Mouse (Mus musculus) liver, embryonic 12.5 days (tissue): Measurements from ENCODE around the gene Ptpn9. TPM values are rescaled to one million over a fixed set of nuclear protein-coding genes. Genes with fewer than 3 reads are reported as not detected.
A peak's percentile ranks its signal among the peaks of the same experiment; 100 is the strongest.

Experiments used
- ATAC-seq: fragments of 200-750 bp; cut with Nextera tagmentation; 2 replicates; pipeline ENCODE4 v1.8.0; 2017; ENCODE audit warnings: moderate number of reproducible peaks, mild to moderate bottlenecking, moderate library complexity
- H3K27ac ChIP-seq: fragments of 300-500 bp; sonication (generic); 2 replicates; pipeline ENCODE4 v1.5.1; 2016; ENCODE audit warnings: mild to moderate bottlenecking
- H3K27me3 ChIP-seq: fragments of 300-500 bp; sonication (generic); replicated peaks from 2 replicates; pipeline ENCODE4 v1.6.1; 2016; ENCODE audit warnings: mild to moderate bottlenecking, moderate library complexity
- H3K36me3 ChIP-seq: fragments of 300-500 bp; sonication (generic); 2 replicates; pipeline ENCODE4 v1.6.1; 2016; ENCODE audit warnings: mild to moderate bottlenecking, moderate library complexity
- H3K4me1 ChIP-seq: fragments of 300-500 bp; sonication (generic); 2 replicates; pipeline ENCODE4 v1.6.1; 2016
- H3K4me2 ChIP-seq: fragments of 300-500 bp; sonication (generic); 2 replicates; pipeline ENCODE4 v1.6.1; 2016; ENCODE audit warnings: mild to moderate bottlenecking, moderate library complexity
- H3K4me3 ChIP-seq: fragments of 300-500 bp; sonication (generic); 2 replicates; pipeline ENCODE4 v1.5.1; 2016; ENCODE audit warnings: mild to moderate bottlenecking, moderate library complexity
- H3K9ac ChIP-seq: fragments of 300-500 bp; sonication (generic); 2 replicates; pipeline ENCODE4 v1.6.1; 2016; ENCODE audit warnings: mild to moderate bottlenecking, moderate library complexity
- H3K9me3 ChIP-seq: fragments of 300-500 bp; sonication (generic); replicated peaks from 2 replicates; pipeline ENCODE4 v1.6.1; 2016; ENCODE audit warnings: mild to moderate bottlenecking, moderate library complexity
- WGBS: fragments of 180-500 bp; shearing (Covaris S2); methylation state at CpG from one replicate; pipeline ENCODE4 v1.1.7; 2016; ENCODE audit not compliant: insufficient replicate concordance; 5-methylcytosine and 5-hydroxymethylcytosine counted together
- polyA plus RNA-seq: library from polyadenylated mRNA; unstranded; fragments of >200 nt; fragmentation: Nextera tagmentation; extraction: Ambion mirVana; gene quantifications from 2 replicates; pipeline ENCODE4 v1.2.1, GENCODE M21; 2016

Gene Ptpn9
- polyA plus RNA-seq, 1 experiment from 2014 or later = 7.4 TPM

DNA sequence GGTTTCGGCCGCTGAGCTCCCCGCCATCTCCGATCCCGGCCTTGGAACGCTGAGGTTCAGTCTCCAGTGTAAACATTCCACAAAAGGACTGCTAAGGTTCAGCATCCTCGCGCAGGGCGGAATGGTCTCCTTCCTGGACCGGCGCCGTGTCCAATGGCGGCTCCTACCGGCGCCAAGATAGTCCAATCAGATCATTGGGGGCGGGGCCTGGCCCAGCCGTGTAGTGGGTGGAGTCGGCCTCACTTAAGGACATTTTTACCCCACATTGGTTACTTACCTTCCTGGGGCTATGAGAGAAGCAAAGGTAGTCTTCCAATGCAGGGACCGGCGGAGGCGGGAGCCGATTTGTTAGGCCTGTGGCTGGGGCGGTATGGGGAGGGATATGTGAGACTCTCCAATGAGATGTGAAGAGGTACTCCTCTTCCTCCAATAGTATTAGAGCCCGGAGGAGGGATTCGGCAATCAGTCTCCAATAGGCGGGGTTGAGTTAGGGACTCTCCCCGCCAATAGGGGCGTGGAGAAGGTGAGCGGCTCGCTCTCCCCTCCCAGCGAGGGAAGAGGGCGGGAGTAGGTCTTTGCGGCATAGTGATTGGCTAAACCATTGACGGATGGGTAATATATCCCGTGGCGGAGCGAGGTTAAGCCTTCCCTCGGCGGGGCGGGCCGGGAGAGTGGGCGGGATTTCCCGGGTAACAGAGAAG is 81.1 kb downstream of the Ptpn9 start:
- Histone ChIP-seq H3K4me2 (peak overlapping the region; percentile 97), H3K4me3 (peak overlapping the region; percentile 87), H3K9me3 (no peaks in the 10 kb centered on the region), H3K36me3 (peaks cover 6% of the 10 kb centered on the region; the same call in 1 of the 2 replicates), H3K4me1 (peaks cover 47% of the 10 kb centered on the region), H3K27ac (peak overlapping the region; percentile 100), H3K27me3 (no peaks in the 10 kb centered on the region), H3K9ac (peak overlapping the region; percentile 88)
- peak; percentile 83 for ATAC-seq
- under 1% methylated on average over 43 of the region's 43 CpGs for WGBS

DNA sequence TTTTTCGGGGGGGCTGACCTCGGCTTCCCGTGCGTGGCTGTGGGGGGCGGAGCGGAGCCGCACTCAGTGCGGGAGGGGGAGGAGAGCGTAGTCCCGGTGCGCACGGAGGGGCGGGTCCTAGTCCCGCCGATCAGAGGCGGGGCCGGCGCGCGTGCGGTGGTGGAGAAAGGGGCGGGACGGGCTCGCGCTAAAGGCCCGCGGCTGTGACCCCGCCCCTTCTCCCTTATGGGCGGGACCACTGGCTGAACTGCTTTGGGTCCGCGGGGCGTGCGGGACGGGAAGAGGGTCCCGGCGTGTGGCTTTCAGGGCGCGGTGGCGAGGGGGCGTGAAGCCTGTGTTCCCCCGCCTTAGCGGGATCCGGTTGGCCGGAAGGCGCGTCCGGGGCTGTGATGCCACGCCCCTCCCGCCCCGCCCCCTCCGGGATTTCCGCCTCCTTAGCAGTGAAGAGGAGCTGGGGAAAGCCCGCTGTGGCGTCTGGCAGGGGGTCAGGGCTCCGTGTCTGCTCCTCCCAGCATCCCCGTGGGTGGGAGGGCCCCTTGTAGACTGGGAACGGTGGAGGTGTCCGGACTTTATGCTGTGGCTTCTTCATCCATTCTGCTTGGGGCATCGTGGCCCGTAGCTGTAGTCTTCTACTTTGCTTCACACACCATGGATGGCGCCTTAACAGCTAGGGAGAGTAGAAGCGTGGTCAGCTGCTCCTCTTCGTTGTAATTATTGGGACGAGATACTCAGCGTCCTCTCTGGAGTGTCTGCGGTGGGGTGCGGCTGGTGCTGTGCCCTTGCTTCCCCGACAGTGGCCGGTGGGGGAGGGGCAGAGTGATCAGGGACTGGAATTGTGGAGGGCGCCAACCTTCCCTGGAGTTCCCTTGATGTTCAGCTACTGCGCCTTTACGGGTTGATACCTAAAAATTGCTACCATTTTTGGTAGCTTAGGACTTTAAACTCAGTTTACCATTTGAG is 82.3 kb downstream of the Ptpn9 start:
- 3% methylated on average over 65 of the region's 72 CpGs for WGBS
- no peaks in the 10 kb centered on the region for H3K27me3 ChIP-seq
- peak overlapping the region; percentile 97 for H3K4me2 ChIP-seq
- peak; percentile 35 for ATAC-seq
- H3K4me3 ChIP-seq = peak overlapping the region; percentile 87
- H3K4me1 ChIP-seq = peaks cover 40% of the 10 kb centered on the region
- H3K27ac ChIP-seq = peak overlapping the region; percentile 99
- no peaks in the 10 kb centered on the region for H3K9me3 ChIP-seq
- H3K36me3 ChIP-seq = peaks cover 13% of the 10 kb centered on the region
- H3K9ac ChIP-seq = peak overlapping the region; percentile 88

DNA sequence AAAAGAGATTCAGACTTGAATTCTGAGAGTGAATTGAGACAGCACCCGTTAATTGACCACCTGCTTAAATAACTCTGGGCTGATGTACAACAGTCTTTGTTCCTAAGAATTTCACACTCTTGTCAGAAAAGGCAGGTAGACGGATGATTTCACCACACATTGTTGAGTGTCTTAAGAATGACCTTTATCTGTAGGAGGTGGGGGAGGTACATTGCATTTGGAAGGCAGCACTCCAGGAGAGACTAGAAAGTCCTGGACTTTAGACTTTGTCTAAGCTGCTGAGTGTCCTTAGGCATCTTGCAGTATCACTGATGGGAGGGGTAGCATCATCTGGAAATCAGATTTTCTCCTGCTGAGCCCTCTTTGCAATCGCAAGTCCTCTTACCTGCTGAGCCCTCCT is 87.5 kb downstream of the Ptpn9 start:
- H3K4me2 ChIP-seq = no peak overlapping the region
- peaks cover 55% of the 10 kb centered on the region for H3K36me3 ChIP-seq
- no peak for ATAC-seq
- H3K27me3 ChIP-seq = no peaks in the 10 kb centered on the region
- WGBS = 82% methylated on average over 3 of the region's 3 CpGs
- H3K4me3 ChIP-seq = no peak overlapping the region
- no peaks in the 10 kb centered on the region for H3K9me3 ChIP-seq
- H3K9ac ChIP-seq = no peak overlapping the region
- H3K4me1 ChIP-seq = peaks cover 19% of the 10 kb centered on the region
- no peak overlapping the region for H3K27ac ChIP-seq

Other genes with a start within 250 kb of the Ptpn9 start
- gene Lingo1, start 198.5 kb upstream of the Ptpn9 start, polyA plus RNA-seq = 0.75 and 1.2 TPM in 2 replicates
- not detected in 2 replicates for gene Odf3l1, start 130.2 kb upstream of the Ptpn9 start, polyA plus RNA-seq
- gene Cspg4, start 129.9 kb upstream of the Ptpn9 start, polyA plus RNA-seq = 0.62 and 0.63 TPM in 2 replicates
- 1.8 and 2.2 TPM in 2 replicates for gene Snx33, start 66.6 kb upstream of the Ptpn9 start, polyA plus RNA-seq
- 71.1 and 76.1 TPM in 2 replicates for gene Imp3, start 57.4 kb upstream of the Ptpn9 start, polyA plus RNA-seq
- gene Snupn, start 44.0 kb upstream of the Ptpn9 start, polyA plus RNA-seq = 13.2 and 13.6 TPM in 2 replicates
- 20.2 and 20.5 TPM in 2 replicates for gene Sin3a, start 77.1 kb downstream of the Ptpn9 start, polyA plus RNA-seq
- gene Man2c1, start 135.8 kb downstream of the Ptpn9 start, polyA plus RNA-seq = 31.5 and 35.4 TPM in 2 replicates
- gene Neil1, start 153.4 kb downstream of the Ptpn9 start, polyA plus RNA-seq = 2.2 and 2.5 TPM in 2 replicates
- gene Commd4, start 163.4 kb downstream of the Ptpn9 start, polyA plus RNA-seq = 62.8 and 64.2 TPM in 2 replicates
- not detected in 2 replicates for gene Trcg1, start 241.6 kb downstream of the Ptpn9 start, polyA plus RNA-seq